Mouse (Mus musculus) splenic B cell, adult 2 months (primary cell): ENCODE measurements around the gene Nudt16.
A peak's percentile ranks its signal among the peaks of the same experiment; 100 is the strongest.
"Not testable (repeated sequence)": the region's sequence is repeated elsewhere in the genome, so short reads cannot be mapped to it uniquely, and the experiment has no call there.

ENCODE experiments used
- DNase-seq: peaks from one replicate; pipeline ENCODE4 v3.0.0-alpha.2; 2011; ENCODE audit warnings: low read depth, low spot score
- H3K27me3 ChIP-seq: 2 replicates; pipeline ENCODE4 v1.6.1; 2012; ENCODE audit warnings: mild to moderate bottlenecking, low read length, moderate library complexity, mixed read lengths; ENCODE audit not compliant: control insufficient read depth, poor library complexity, insufficient read depth, severe bottlenecking
- H3K36me3 ChIP-seq: 2 replicates; pipeline ENCODE4 v1.6.1; 2012; ENCODE audit warnings: mild to moderate bottlenecking, low read length, moderate library complexity, mixed read lengths; ENCODE audit not compliant: control insufficient read depth, poor library complexity, insufficient read depth, severe bottlenecking

Nudt16 gene

DNA sequence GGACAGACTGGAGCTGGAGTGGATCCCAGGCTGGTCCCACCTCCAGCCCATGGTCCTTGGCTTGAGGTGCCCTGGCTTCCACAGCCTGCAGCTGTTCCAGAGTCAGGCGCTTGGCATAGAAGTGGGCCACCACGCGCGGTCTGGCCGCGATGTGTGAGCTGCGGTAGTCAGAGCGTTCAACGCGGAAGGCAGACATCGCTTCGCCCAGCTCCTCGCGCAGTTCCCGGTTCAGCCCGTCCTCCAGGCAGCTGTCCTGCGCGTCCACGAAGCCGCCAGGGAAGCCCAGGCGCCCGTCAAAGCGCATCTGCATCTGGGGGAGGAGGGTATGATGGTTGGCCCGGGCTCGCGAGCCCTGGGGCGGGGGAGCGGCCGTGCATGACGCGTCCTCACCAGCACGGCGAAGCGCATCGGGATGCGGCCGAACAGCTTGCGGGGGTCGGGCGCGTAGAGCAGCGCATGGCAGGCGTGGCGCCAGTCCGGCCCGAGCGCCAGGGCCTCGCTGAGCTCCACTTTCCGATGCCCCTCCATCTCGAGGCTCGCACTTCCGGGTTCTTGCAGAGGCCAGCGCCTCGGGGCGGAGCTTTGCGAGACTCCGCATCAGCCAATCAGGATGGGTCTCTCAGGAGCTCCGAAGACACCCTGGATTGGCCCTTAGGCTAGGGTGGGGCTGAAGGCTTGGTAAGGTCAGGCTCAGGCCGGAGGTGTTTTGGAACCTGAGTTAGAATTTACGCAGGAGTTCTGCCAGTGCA lies at the start of gene Nudt16:
Nudt16 (minus strand) TSS at position 572 of the 749 bp plus-strand sequence.
- Histone ChIP-seq H3K27me3 (no peaks in the 10 kb centered on the region), H3K36me3 (no peaks in the 10 kb centered on the region)
- DNase-seq = peak; percentile 94

DNA sequence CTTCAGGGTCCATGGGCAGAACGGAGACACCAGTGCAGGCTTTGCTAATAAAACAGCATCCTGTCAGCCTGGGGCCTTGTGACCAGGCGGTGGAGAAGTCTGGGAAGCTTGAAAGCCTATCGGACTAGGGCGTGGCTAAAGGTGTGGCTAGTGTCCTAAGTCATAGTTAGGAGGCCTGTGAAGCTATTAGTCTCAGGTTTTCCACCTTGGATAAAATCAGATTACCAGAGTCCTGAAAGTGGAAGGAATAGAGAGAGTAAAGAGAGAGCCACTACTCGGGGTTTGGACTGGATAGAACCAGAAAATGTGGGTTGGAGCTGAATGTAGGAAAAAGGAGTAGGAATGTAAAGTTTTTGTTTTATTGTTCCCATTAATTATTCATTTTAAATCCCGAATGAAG lies 13.4 kb upstream of the Nudt16 start, which contains the start of gene 1700080E11Rik:
1700080E11Rik (minus strand) TSS at position 101 of the 400 bp plus-strand sequence.
- DNase-seq = no peak
- Histone ChIP-seq H3K36me3 (no peaks in the 10 kb centered on the region), H3K27me3 (no peaks in the 10 kb centered on the region)

- no peaks in the 10 kb centered on the region for H3K27me3 ChIP-seq
- H3K36me3 ChIP-seq = no peaks in the 10 kb centered on the region
- no peak for DNase-seq
Observed at GRCm38 (mm10) chr9:105139204-105139603, 7.6 kb upstream of the Nudt16 start.

GRCm38 (mm10) chr9:105136404-105136803 lies 4.8 kb upstream of the Nudt16 start:
- DNase-seq = no peak
- Histone ChIP-seq H3K36me3 (no peaks in the 10 kb centered on the region), H3K27me3 (no peaks in the 10 kb centered on the region)

DNA sequence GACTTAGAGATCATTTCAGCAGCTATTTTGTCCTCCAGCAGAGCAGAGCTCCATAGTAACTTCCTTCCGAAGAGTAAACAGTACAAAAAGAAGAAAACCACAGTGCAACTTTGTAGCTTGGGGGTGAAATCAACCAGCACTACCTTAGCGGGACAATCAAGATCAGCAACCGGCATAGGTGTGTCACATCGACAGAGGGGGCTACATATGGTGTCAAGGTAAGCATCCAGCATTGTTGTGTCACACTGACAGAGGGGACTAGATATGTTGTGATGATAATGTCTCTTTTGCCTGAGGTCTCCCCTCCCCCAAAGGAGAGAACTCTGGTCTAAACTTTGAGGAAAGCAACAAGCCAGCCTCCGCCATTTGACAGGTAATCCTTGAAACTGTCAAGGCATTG lies 2.9 kb upstream of the Nudt16 start:
- Histone ChIP-seq H3K36me3 (no peaks in the 10 kb centered on the region), H3K27me3 (no peaks in the 10 kb centered on the region)
- DNase-seq = no peak

DNA sequence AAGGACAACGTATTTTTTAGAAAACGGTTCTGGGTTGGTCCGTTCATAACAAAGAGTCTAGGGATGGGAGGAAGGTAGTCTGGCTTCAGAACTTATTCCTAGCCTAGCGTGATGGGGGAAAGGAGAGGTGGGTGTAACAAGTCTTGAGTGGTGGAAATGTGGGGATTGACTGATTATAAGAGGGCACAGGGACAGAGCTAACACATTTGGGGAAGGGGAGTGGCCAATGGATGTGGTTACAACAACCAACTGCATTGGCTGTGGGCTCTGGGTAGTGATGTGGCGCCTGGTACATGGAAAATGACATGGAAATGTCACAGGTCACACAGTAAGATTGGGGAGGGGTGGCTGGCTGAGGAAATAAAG lies 361 bp upstream of the Nudt16 start:
- peak; percentile 58 for DNase-seq
- Histone ChIP-seq H3K27me3 (no peaks in the 10 kb centered on the region), H3K36me3 (no peaks in the 10 kb centered on the region)

DNA sequence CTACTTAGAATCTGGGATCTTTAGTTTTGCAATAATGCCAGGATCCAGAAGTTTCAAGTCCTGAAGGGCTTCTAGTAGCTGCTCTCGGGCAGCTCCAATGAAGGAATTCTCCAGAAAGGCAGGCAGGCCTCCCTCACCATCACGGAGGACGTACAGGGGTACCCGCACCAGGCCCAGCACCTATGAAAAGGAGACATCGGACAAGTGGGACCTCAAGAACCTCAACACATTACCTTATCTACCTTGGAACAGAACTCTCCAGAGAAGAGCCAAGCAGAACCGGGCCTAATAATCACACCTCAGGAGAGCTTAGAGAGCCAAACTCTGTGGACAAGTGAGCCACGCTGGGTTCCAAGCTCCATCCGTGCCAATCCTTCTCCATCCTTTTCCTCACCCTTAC lies 1.3 kb downstream of the Nudt16 start:
- Histone ChIP-seq H3K36me3 (no peaks in the 10 kb centered on the region), H3K27me3 (no peaks in the 10 kb centered on the region)
- DNase-seq = no peak

- DNase-seq, H3K36me3 ChIP-seq, H3K27me3 ChIP-seq: not testable (repeated sequence)
Observed at GRCm38 (mm10) chr9:105125206-105125605, 6.4 kb downstream of the Nudt16 start.

DNA sequence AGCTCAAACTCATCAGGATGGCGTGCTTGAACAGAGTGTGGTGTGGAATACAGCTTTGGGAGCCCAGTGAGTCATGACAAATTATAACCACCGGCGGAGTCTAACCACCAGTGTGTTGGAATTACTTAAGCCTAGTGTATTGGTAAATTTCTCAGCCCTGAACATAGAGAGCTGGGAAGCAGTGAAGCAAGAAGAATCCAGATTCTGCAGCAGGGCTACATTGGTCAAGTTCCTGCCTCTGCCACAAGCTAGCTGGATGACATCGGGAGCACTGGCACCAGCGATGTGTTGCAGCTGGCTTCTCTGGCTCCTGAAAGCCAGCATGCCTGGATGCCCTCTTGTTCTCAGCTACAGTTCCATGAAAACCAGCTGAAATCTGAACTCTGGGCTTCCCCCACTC lies 27.7 kb downstream of the Nudt16 start:
- no peaks in the 10 kb centered on the region for H3K27me3 ChIP-seq
- DNase-seq = no peak
- H3K36me3 ChIP-seq = no peaks in the 10 kb centered on the region

- no peak for DNase-seq
- Histone ChIP-seq H3K27me3 (no peaks in the 10 kb centered on the region), H3K36me3 (no peaks in the 10 kb centered on the region)
Observed at GRCm38 (mm10) chr9:105101911-105102310, 29.7 kb downstream of the Nudt16 start.

- H3K36me3 ChIP-seq = no peaks in the 10 kb centered on the region
- no peaks in the 10 kb centered on the region for H3K27me3 ChIP-seq
- no peak for DNase-seq
Observed at GRCm38 (mm10) chr9:105100807-105101570, 30.6 kb downstream of the Nudt16 start.

DNA sequence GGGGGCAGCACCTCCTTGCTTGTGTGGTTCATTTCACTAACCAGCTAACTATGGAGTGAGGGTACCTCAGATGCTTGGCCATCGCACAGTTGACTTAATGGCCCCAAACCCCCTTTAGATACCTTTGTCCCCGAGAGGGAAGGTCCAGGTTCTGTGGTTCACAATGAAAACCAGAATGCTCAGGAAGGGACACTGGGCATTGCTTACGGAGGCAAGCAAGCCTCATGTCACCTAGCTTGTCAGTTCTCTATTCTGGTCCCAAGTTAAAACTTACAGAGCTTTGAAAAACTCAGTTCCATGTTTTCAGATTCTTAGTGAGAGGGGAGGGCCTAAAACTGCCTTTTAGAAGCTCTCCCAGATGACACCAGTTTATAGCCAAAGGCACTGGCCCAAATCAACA lies 51.4 kb downstream of the Nudt16 start:
- peaks cover 5% of the 10 kb centered on the region; the same call in 1 of the 2 replicates for H3K36me3 ChIP-seq
- no peaks in the 10 kb centered on the region for H3K27me3 ChIP-seq
- no peak for DNase-seq
